Mouse (Mus musculus) spleen, postnatal 14 days (tissue): ENCODE results near the gene Npcd.

ENCODE experiments used
- DNase-seq, 2 experiments: peaks; one replicate each; pipeline ENCODE4 v3.0.0; 2021 to 2022; ENCODE audit warnings: low spot score in 2 of 2

Npcd gene

DNA sequence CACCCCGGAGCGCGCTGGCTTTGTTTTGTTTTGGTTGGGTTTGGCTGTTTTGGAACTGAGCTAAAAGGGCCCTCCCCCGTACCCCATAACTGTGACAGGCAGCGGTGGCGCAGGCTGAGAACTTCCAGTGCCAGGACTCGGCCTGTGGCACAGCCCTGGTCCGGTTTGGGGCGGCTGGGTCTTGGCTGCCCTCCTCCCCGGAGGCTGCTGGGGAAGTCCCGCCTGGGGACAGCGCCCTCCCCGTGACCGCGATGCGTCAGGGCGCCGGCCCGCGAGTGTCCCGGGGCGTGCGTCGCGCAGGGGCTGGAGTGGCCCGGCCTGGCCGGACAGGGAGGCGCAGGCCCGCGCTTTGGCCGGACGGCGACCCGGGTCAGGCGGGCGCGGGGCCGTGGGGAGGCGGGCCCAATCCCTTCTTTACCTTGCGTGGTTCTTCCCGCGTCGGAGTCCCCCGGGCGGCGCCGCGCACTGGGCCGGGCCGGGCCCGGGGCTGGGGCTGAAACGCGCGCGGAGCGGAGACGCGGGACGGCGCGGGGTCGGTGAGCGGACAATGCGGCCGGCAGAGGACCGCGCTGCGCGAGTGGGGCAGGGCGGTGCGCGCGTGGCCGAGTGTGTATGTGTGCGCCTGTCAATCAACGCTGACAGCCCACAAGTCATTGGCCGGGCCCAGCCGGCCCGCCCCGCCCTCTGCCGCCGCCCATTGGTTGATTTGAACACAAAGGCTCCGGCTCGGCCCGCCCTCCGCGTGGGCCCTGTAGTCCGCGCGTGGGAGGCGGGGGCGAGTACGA is 91.9 kb downstream of the Npcd start, which contains the start of gene Sun2:
Gene Sun2 (minus strand): TSS at position 616 of the 785 bp plus-strand sequence.
- peak; percentile 84 to 93 for DNase-seq

GRCm38 (mm10) chr15:79741173-79741858 is 92.7 kb downstream of the Npcd start:
- peak in 1 of 2 experiments; percentile 30 for DNase-seq

GRCm38 (mm10) chr15:79740739-79741138 is 93.3 kb downstream of the Npcd start:
- DNase-seq: no peak
